Mouse (Mus musculus): Measurements from ENCODE around the gene Map10.

DNA sequence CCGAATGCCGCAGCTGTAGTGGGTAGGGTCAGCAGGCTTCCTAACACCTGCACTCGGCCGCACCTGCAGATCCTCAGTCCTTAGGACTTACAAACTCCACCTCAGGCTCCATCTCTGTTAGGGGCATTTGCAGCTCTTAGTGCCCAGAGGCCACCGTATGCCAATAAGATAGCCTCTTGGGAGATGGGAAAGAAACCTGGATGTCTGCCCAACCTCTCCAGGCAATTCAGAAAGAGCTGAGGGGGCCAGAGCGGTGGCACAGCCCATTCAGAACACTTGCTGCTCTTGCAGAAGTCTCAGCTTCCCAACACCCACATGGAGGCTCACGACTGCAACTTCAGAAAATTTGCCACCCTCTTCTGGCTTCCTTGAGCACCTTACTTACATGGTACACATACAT lies 36.2 kb downstream of the Map10 start:
- TF ChIP-seq POLR2A (IDR thresholded peaks at IDR 0.05; ENCODE audit: borderline replicate concordance, extremely low read depth, insufficient read depth, insufficient read length, poor library complexity, severe bottlenecking) (no peak), CTCF (IDR thresholded peaks at IDR 0.05; ENCODE audit: borderline replicate concordance, extremely low read depth, insufficient read depth, insufficient read length) (no peak)
